Mouse (Mus musculus): ENCODE results near the gene Vmp1. TPM values are rescaled to one million over a fixed set of nuclear protein-coding genes. Genes with fewer than 3 reads are reported as not detected.

Vmp1 gene
- total RNA-seq, 2 experiments from 2014 or later, result 143 to 150 TPM

GRCm38 (mm10) chr11:86641714-86642113 lies 41.9 kb downstream of the Vmp1 start:
- no peak for DNase-seq (ENCODE audit: low spot score in 2 of 2)

- DNase-seq (ENCODE audit: low spot score in 2 of 2), result no peak
Observed at GRCm38 (mm10) chr11:86637697-86638096, 45.9 kb downstream of the Vmp1 start.

GRCm38 (mm10) chr11:86634396-86634795 lies 49.2 kb downstream of the Vmp1 start:
- DNase-seq (ENCODE audit: low spot score in 2 of 2), result no peak

- no peak for DNase-seq (ENCODE audit: low spot score in 2 of 2)
Observed at GRCm38 (mm10) chr11:86629941-86630340, 53.7 kb downstream of the Vmp1 start.

- DNase-seq (ENCODE audit: low spot score in 2 of 2), result no peak
Observed at GRCm38 (mm10) chr11:86629445-86629844, 54.2 kb downstream of the Vmp1 start.

GRCm38 (mm10) chr11:86628448-86628847 lies 55.2 kb downstream of the Vmp1 start:
- no peak for DNase-seq (ENCODE audit: low spot score in 2 of 2)

GRCm38 (mm10) chr11:86627649-86628048 lies 56.0 kb downstream of the Vmp1 start:
- no peak for DNase-seq (ENCODE audit: low spot score in 2 of 2)

GRCm38 (mm10) chr11:86626714-86627113 lies 56.9 kb downstream of the Vmp1 start:
- DNase-seq (ENCODE audit: low spot score in 2 of 2), result no peak

GRCm38 (mm10) chr11:86624237-86624941 lies 59.2 kb downstream of the Vmp1 start:
- DNase-seq (ENCODE audit: low spot score in 2 of 2), result no peak

- no peak for DNase-seq (ENCODE audit: low spot score in 2 of 2)
Observed at GRCm38 (mm10) chr11:86623402-86624010, 60.1 kb downstream of the Vmp1 start.

GRCm38 (mm10) chr11:86622191-86622912 lies 61.3 kb downstream of the Vmp1 start:
- DNase-seq (ENCODE audit: low spot score in 2 of 2), result no peak

GRCm38 (mm10) chr11:86621139-86621538 lies 62.5 kb downstream of the Vmp1 start:
- no peak for DNase-seq (ENCODE audit: low spot score in 2 of 2)

- no peak for DNase-seq (ENCODE audit: low spot score in 2 of 2)
Observed at GRCm38 (mm10) chr11:86618548-86619335, 64.9 kb downstream of the Vmp1 start.

- no peak for DNase-seq (ENCODE audit: low spot score in 2 of 2)
Observed at GRCm38 (mm10) chr11:86614607-86615006, 69.0 kb downstream of the Vmp1 start.

GRCm38 (mm10) chr11:86614056-86614530 lies 69.5 kb downstream of the Vmp1 start:
- no peak for DNase-seq (ENCODE audit: low spot score in 2 of 2)

- no peak for DNase-seq (ENCODE audit: low spot score in 2 of 2)
Observed at GRCm38 (mm10) chr11:86611991-86612390, 71.6 kb downstream of the Vmp1 start.

- DNase-seq (ENCODE audit: low spot score in 2 of 2), result no peak
Observed at GRCm38 (mm10) chr11:86610239-86610638, 73.4 kb downstream of the Vmp1 start.

GRCm38 (mm10) chr11:86607808-86608350 lies 75.8 kb downstream of the Vmp1 start:
- no peak for DNase-seq (ENCODE audit: low spot score in 2 of 2)

GRCm38 (mm10) chr11:86606621-86607339 lies 76.9 kb downstream of the Vmp1 start:
- DNase-seq (ENCODE audit: low spot score in 2 of 2), result no peak
